Mouse (Mus musculus) liver, adult 2 months (tissue): ENCODE data around the gene Suclg1. TPM values are rescaled to one million over a fixed set of nuclear protein-coding genes. Genes with fewer than 3 reads are reported as not detected.

Experiments used
- DNase-seq: peaks from one replicate; pipeline ENCODE4 v3.0.0-alpha.2; 2011; ENCODE audit warnings: low read depth, low spot score; ENCODE audit errors: extremely low read depth
- H3K27ac ChIP-seq: fragments of 200-500 bp; replicated peaks from 2 replicates; pipeline ENCODE4 v1.5.1; 2012; ENCODE audit warnings: low read depth, mild to moderate bottlenecking, control low read depth, inconsistent platforms, low read length; ENCODE audit not compliant: insufficient read depth
- H3K27me3 ChIP-seq: fragments of 200-500 bp; 2 replicates; pipeline ENCODE4 v1.6.1; 2012; ENCODE audit warnings: mild to moderate bottlenecking, moderate library complexity, low read length, inconsistent platforms; ENCODE audit not compliant: control insufficient read depth, insufficient read depth
- H3K36me3 ChIP-seq: fragments of 200-500 bp; 2 replicates; pipeline ENCODE4 v1.6.1; 2012; ENCODE audit warnings: low read length, inconsistent platforms; ENCODE audit not compliant: control insufficient read depth, insufficient read depth
- H3K4me1 ChIP-seq: fragments of 200-500 bp; 2 replicates; pipeline ENCODE4 v1.6.1; 2011; ENCODE audit warnings: low read length; ENCODE audit not compliant: control insufficient read depth, insufficient read depth
- H3K4me3 ChIP-seq: fragments of 200-500 bp; 2 replicates; pipeline ENCODE4 v1.5.1; 2011; ENCODE audit warnings: low read depth, mild to moderate bottlenecking, control low read depth, low read length, moderate library complexity; ENCODE audit not compliant: insufficient read depth
- H3K79me2 ChIP-seq: fragments of 200-500 bp; 2 replicates; pipeline ENCODE4 v1.6.1; 2012; ENCODE audit warnings: inconsistent platforms, mild to moderate bottlenecking, low read length, moderate library complexity; ENCODE audit not compliant: control insufficient read depth, insufficient read depth
- H3K9ac ChIP-seq: fragments of 200-500 bp; 2 replicates; pipeline ENCODE4 v1.6.1; 2012; ENCODE audit warnings: low read depth, mild to moderate bottlenecking, control low read depth, inconsistent platforms, low read length
- CTCF ChIP-seq: fragments of 200-500 bp; IDR thresholded peaks from 2 replicates; pipeline ENCODE4 v1.5.1; 2011; ENCODE audit warnings: low read depth, low read length, control low read depth
- POLR2A ChIP-seq: fragments of 200-500 bp; IDR thresholded peaks from 2 replicates; pipeline ENCODE4 v1.6.1; 2011; ENCODE audit warnings: low read length, control low read depth; ENCODE audit not compliant: insufficient read depth; ENCODE audit errors: extremely low read depth
- WGBS: fragments of 180-500 bp; shearing (Covaris S2); methylation state at CpG from one replicate; pipeline ENCODE4 v1.1.7; 2018; 5-methylcytosine and 5-hydroxymethylcytosine counted together
- polyA plus RNA-seq: library from polyadenylated mRNA; depleted of rRNA; stranded (reverse); fragments of >200 nt; gene quantifications from 2 replicates; pipeline ENCODE4 v1.2.3, GENCODE M21; 2012
- total RNA-seq: library from RNA; depleted of rRNA; stranded (reverse); fragments of >200 nt; gene quantifications from 2 replicates; pipeline ENCODE4 v1.2.3, GENCODE M21; 2014

The Suclg1 gene
- total and polyA plus RNA-seq, 2 experiments = 140 to 186 TPM

DNA sequence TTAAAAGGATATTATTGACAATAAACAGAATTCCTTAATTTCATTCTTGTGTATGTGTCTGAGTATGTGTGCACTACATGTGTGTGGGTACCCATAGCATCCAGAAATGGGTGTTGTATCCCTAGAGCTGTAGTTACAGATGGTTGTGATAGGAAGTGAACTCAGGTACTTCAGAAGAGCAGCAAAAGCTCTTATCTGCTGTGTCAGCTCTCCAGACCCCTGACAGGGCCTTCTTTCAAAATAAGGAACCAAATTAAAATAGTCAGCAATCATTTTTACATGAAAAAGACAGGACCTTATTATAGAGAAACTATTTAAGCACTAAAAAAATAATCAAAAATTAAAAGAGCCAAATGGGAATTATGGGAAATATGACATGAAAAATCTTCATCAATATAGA, 36.6 kb upstream of the Suclg1 start:
- Histone ChIP-seq H3K4me3 (no peak overlapping the region), H3K27me3 (no peaks in the 10 kb centered on the region), H3K9ac (no peak overlapping the region), H3K79me2 (no peaks in the 10 kb centered on the region), H3K27ac (no peak overlapping the region), H3K36me3 (no peaks in the 10 kb centered on the region), H3K4me1 (no peaks in the 10 kb centered on the region)
- TF ChIP-seq CTCF (no peak), POLR2A (no peak)
- no peak for DNase-seq

DNA sequence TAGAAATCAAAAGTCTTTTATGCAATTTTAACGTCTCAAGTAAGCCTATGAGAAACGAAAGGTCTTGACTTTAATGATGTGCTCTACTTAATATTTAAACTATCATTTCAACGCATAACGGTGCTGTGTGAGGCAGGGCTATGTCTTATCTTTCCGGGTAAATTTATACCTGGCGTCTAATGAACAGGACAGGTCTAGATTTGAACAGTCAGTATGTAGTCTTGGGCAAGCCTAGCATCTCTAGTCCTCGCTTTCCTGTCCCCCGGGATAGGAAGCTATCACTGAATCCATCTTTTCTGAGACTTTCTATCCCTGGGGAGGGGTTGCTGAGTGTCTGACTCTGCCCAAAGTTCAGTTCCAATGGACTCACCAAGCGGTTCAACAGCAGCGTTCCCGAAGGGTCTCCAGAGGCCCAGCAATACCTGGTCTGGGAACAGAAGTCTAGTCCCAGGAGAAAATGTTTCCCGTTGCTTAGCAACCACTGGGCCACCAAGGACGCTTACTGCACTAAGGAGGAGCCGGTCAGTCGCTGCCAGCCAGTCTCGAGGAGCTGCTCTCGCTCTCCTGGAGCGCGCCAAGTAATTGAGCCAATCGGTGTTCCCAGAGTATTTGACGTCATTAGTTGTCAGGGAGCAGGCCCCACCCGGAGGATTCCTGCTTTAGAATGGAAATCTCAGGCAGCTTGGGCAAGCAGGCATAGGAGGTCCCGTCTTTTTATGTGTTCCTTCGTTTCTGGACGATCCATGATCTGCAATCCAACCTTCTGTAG, 26.8 kb upstream of the Suclg1 start, which contains the start of gene Dnah6:
Dnah6 (minus strand) TSS at position 463 of the 769 bp plus-strand sequence.
- TF ChIP-seq CTCF = no peak
- no peak for TF ChIP-seq POLR2A
- Histone ChIP-seq H3K4me3 (0 out of 2 replicates have a peak within 1 kb of the TSS, but pooled peaks have one; percentile 17), H3K79me2 (no peaks in the 10 kb centered on the region), H3K9ac (peak within 1 kb of the TSS; percentile 13; the same call in 1 of the 2 replicates), H3K27me3 (no peaks in the 10 kb centered on the region), H3K4me1 (peaks cover 3% of the 10 kb centered on the region; the same call in 1 of the 2 replicates), H3K36me3 (no peaks in the 10 kb centered on the region), H3K27ac (peak within 1 kb of the TSS; percentile 49; the same call in 1 of the 2 replicates)
- peak; percentile 86 for DNase-seq
- 47% methylated on average over 25 of the region's 25 CpGs for WGBS

GRCm38 (mm10) chr6:73221958-73222735, 26.0 kb upstream of the Suclg1 start:
- peaks cover 3% of the 10 kb centered on the region; the same call in 1 of the 2 replicates for H3K4me1 ChIP-seq
- no peak for DNase-seq
- 0 out of 2 replicates have a peak overlapping the region, but pooled peaks have one; percentile 17 for H3K4me3 ChIP-seq
- no peaks in the 10 kb centered on the region for H3K36me3 ChIP-seq
- H3K9ac ChIP-seq = peak overlapping the region; percentile 13; the same call in 1 of the 2 replicates
- no peaks in the 10 kb centered on the region for H3K79me2 ChIP-seq
- 49% methylated on average over 23 of the region's 23 CpGs for WGBS
- TF ChIP-seq CTCF = no peak
- TF ChIP-seq POLR2A = no peak
- no peaks in the 10 kb centered on the region for H3K27me3 ChIP-seq
- H3K27ac ChIP-seq = peak overlapping the region; percentile 49; the same call in 1 of the 2 replicates

DNA sequence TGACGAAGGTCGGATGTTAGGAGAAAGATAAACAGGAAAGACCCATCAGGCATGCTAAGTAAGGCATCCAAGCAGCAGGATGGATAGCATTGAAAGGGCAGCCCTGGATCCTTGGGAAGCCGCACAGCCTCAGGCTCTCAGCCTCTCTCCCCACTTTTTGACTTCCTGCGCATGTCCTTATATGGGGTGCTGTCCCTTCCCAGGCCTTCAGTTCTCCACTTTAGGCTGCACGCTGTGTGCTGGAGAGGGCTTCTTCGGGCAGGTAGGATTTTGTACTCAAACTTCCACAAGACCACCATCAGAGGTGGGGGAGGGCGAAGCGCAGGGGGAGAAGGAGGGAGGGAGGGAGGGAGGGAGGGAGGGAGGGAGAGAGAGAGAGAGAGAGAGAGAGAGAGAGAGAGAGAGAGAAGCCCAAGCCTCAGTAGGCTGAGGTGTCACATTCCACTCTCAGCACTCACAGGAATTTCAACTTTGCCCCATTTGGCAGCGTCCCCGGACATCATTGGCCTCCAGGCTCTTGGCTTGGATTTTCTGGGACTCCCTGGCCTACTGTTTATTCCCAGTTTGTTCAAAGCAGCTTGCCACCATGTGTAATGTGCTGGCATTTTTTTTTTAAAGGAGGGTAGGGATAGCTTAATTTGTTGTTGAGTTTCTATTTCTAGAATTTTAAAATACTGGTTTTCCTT, 25.2 kb upstream of the Suclg1 start:
- no peaks in the 10 kb centered on the region for H3K27me3 ChIP-seq
- 13% methylated on average over 8 of the region's 10 CpGs for WGBS
- TF ChIP-seq CTCF (no peak), POLR2A (no peak)
- H3K36me3 ChIP-seq = no peaks in the 10 kb centered on the region
- peak; percentile 93 for DNase-seq
- H3K4me3 ChIP-seq = no peak overlapping the region
- no peak overlapping the region; the same call in 1 of the 2 replicates for H3K27ac ChIP-seq
- H3K9ac ChIP-seq = no peak overlapping the region
- H3K4me1 ChIP-seq = peaks cover 3% of the 10 kb centered on the region; the same call in 1 of the 2 replicates
- no peaks in the 10 kb centered on the region for H3K79me2 ChIP-seq

GRCm38 (mm10) chr6:73227376-73228158, 20.6 kb upstream of the Suclg1 start:
- Histone ChIP-seq H3K36me3 (no peaks in the 10 kb centered on the region), H3K4me3 (no peak overlapping the region), H3K27me3 (no peaks in the 10 kb centered on the region), H3K27ac (no peak overlapping the region), H3K4me1 (peaks cover 5% of the 10 kb centered on the region; the same call in 1 of the 2 replicates), H3K79me2 (no peaks in the 10 kb centered on the region), H3K9ac (no peak overlapping the region)
- peak; percentile 43 for DNase-seq
- 39% methylated on average over 10 of the region's 10 CpGs for WGBS
- TF ChIP-seq CTCF (peak; percentile 42), POLR2A (no peak)
